Mouse (Mus musculus) induced T-regulatory cell, adult 2 months (primary cell): ENCODE data around the gene Psg19.
A peak's percentile ranks its signal among the peaks of the same experiment; 100 is the strongest.
"Not testable (repeated sequence)": the region's sequence is repeated elsewhere in the genome, so short reads cannot be mapped to it uniquely, and the experiment has no call there.

Experiments used
- DNase-seq: peaks from one replicate; pipeline ENCODE4 v3.0.0-alpha.2; 2012; ENCODE audit warnings: low read depth

The Psg19 gene

GRCm38 (mm10) chr7:18798420-18798819 is at the start of gene Psg19:
TSS of gene Psg19 (minus strand) at chr7:18798520.
- DNase-seq, result no peak

- DNase-seq, result no peak
These were observed 46.5 kb upstream of the Psg19 start for GRCm38 (mm10) chr7:18844811-18845210.

GRCm38 (mm10) chr7:18841174-18841567 is 42.9 kb upstream of the Psg19 start:
- no peak for DNase-seq

DNA sequence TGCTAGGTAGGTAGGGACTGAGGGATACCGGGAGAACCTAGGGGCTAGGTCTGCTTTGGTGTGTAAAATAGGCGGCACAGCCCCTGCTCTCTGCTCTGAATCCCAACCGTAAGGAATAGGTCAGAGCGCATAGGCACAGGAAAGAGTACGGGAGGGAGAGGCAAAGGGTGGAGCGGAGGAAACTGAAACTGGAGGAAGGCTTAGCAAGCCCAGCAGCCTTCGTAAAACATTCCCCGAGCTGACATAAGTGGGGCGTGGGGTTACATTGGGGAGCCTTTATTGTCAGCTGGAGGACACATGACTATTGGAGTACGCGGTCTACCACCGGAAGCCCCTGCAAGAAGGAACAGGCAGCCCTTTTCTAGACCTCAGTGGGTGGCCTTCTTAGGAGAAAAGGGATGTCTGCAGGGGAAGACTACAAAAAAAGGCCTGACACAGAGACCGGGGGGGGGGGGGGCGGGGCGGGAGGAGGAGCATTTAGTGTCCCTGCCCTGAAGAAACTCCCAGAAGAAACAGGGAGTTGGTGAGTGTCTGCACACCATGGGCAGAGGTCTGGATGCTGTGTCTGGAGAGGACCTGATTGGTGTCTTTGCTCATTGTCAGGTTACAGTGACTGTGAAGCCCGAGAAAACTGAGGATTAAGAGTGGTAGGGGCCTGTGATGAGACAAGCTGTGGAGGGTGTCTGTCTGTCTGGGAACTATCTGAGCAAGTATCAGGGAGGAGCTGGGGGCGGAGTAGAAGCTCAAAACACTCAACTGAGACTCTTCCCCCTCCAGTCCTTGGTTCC is 42.3 kb upstream of the Psg19 start:
- DNase-seq, result peak; percentile 72

- no peak for DNase-seq
These were observed 41.5 kb upstream of the Psg19 start, which contains the start of gene Mill2 for GRCm38 (mm10) chr7:18839865-18840264. TSS of gene Mill2 (plus strand) at chr7:18839966.

- DNase-seq, result no peak
These were observed 34.0 kb upstream of the Psg19 start for GRCm38 (mm10) chr7:18832298-18832697.

GRCm38 (mm10) chr7:18829545-18829944 is 31.2 kb upstream of the Psg19 start:
- DNase-seq, result no peak

DNA sequence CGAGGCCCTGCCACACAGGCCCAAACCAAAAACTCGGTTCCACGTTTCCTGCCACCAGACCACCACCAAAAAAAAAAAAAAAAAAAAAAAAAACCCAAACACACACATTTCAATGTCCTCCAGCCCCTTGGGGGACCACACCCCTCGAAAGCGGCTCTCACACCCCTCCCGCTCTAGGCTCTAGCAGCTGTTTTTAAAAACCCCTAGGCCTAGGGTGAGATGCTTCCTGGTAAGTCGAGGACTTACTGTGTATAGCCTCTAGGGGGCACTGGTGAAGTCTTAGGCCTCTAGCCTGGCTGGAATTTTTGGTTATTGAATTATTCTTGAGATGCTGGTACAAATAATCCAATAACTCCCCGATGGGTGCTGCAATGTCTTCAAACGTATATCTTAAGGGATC is 30.3 kb upstream of the Psg19 start:
- peak; percentile 42 for DNase-seq

- no peak for DNase-seq
These were observed 29.6 kb upstream of the Psg19 start for GRCm38 (mm10) chr7:18827792-18828546.

GRCm38 (mm10) chr7:18821507-18821906 is 23.2 kb upstream of the Psg19 start, which contains the start of gene Psg17:
TSS of gene Psg17 (minus strand) at chr7:18821607.
- no peak for DNase-seq

- no peak for DNase-seq
These were observed 20.0 kb upstream of the Psg19 start for GRCm38 (mm10) chr7:18818301-18818700.

DNA sequence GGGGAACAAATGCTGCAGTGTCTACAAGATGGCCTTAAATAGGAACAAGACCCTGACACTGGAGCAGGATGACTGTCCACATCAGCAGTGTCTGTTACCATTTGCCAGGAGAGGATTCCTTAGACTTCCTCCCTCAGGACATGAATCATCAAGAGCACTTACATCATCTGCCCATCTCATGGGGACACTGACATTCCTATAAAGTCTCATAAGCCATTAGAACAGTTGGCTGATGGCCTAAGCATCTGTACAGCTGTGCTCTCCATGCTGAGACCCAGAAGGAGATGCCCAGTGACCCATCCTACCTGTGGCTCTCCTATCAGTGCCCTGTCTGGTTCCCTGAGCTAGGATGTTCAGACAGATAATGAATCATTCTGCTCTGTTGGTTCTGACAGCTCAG is 5.2 kb upstream of the Psg19 start:
- no peak for DNase-seq

DNA sequence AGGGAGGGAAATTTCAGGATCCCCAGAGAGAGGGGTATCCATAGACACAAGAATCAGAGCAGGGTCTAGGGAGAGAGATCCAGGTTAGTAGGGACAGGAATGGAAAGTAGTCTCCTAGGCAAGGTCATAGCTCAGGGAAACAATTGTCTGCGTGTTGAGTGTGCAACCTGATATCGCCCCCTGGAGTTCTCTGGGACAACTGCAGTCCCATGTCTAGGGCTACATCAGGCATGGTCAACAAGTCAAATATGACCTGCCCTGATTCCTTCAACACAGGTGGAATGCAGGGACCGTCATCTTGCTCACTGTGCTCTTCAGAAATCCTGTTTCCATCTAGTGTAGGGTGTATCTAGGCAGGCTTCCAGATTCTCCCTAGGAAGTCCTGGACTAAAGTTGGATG is 809 bp upstream of the Psg19 start:
- peak; percentile 20 for DNase-seq

DNA sequence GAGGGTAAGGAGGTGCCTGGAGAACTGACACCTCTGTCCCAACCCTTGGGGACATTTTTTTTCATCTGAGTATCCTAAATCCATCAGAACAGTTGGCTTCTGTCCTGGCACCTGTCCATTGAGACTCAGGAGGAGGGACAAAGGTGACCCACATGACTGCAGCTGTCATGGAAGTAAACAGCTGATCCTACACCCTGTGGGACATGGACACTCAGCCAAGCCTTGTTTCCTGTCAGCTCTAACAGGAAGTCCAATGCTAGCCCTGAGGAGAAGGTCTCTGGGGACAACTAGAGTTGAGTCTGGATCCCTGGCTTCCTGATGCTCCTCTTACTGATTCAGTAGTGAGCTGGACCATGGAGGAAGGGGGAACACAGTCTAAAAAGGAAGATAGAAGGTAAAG is 7.6 kb downstream of the Psg19 start:
- DNase-seq, result not testable (repeated sequence)

DNA sequence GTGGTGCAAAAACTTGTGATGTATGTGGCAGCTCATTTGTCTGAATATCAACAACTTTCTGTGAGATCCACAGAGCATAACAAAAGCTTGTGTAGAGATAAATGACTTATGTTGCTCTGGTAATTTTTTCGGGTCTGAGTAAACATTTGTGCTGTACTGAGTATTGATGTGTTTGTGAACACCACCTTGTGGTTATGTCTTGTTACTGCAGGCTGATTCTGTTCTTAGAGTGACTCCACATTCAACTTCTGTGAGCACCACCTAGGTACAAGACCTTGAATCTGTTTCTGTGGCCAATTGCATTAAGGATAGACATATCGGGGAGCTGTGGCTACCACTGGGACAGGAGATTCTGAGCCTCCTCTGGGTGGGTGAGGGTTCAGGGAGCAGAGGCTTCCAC is 17.0 kb downstream of the Psg19 start:
- DNase-seq, result peak; percentile 38

GRCm38 (mm10) chr7:18779337-18779781 is 19.0 kb downstream of the Psg19 start:
- DNase-seq, result no peak

GRCm38 (mm10) chr7:18762885-18763284 is 35.4 kb downstream of the Psg19 start:
- DNase-seq, result not testable (repeated sequence)

GRCm38 (mm10) chr7:18760152-18760551 is 38.2 kb downstream of the Psg19 start:
- not testable (repeated sequence) for DNase-seq

- peak; percentile 72 for DNase-seq
These were observed 48.3 kb downstream of the Psg19 start for GRCm38 (mm10) chr7:18749896-18750477.

GRCm38 (mm10) chr7:18748994-18749895 is 49.1 kb downstream of the Psg19 start:
- DNase-seq, result no peak

GRCm38 (mm10) chr7:18747420-18747819 is 50.9 kb downstream of the Psg19 start:
- DNase-seq, result not testable (repeated sequence)
